Mouse (Mus musculus) hindlimb bud, embryonic 11.5 days (tissue): Measurements from ENCODE around the gene Tnr.
A peak's percentile ranks its signal among the peaks of the same experiment; 100 is the strongest.

Source experiments
- DNase-seq: peaks from one replicate; pipeline ENCODE4 v3.0.0-alpha.2; 2012; ENCODE audit warnings: low read depth, low spot score; ENCODE audit errors: extremely low spot score

Tnr gene

GRCm38 (mm10) chr1:159783842-159784241 lies 260.3 kb downstream of the Tnr start:
- no peak for DNase-seq

GRCm38 (mm10) chr1:159788312-159788711 lies 264.7 kb downstream of the Tnr start:
- DNase-seq, result no peak

- no peak for DNase-seq
These were observed 269.0 kb downstream of the Tnr start for GRCm38 (mm10) chr1:159792546-159792945.

- no peak for DNase-seq
These were observed 272.5 kb downstream of the Tnr start for GRCm38 (mm10) chr1:159796021-159796420.

GRCm38 (mm10) chr1:159800366-159800765 lies 276.8 kb downstream of the Tnr start:
- no peak for DNase-seq

GRCm38 (mm10) chr1:159801753-159802152 lies 278.2 kb downstream of the Tnr start:
- no peak for DNase-seq

- DNase-seq, result no peak
These were observed 280.1 kb downstream of the Tnr start for GRCm38 (mm10) chr1:159803711-159804110.

GRCm38 (mm10) chr1:159809493-159809892 lies 285.9 kb downstream of the Tnr start:
- no peak for DNase-seq

- no peak for DNase-seq
These were observed 288.2 kb downstream of the Tnr start for GRCm38 (mm10) chr1:159811805-159812204.

- DNase-seq, result peak; percentile 52
These were observed 289.3 kb downstream of the Tnr start for GRCm38 (mm10) chr1:159812820-159813411.

- DNase-seq, result no peak
These were observed 290.8 kb downstream of the Tnr start for GRCm38 (mm10) chr1:159814348-159814747.

- DNase-seq, result no peak
These were observed 293.2 kb downstream of the Tnr start for GRCm38 (mm10) chr1:159816614-159817371.

GRCm38 (mm10) chr1:159819511-159819910 lies 295.9 kb downstream of the Tnr start:
- no peak for DNase-seq

GRCm38 (mm10) chr1:159822416-159822815 lies 298.8 kb downstream of the Tnr start:
- DNase-seq, result no peak

GRCm38 (mm10) chr1:159828531-159828930 lies 305.0 kb downstream of the Tnr start:
- DNase-seq, result no peak

GRCm38 (mm10) chr1:159833165-159833564 lies 309.6 kb downstream of the Tnr start:
- DNase-seq, result no peak

- no peak for DNase-seq
These were observed 310.2 kb downstream of the Tnr start for GRCm38 (mm10) chr1:159833646-159834338.

- no peak for DNase-seq
These were observed 311.6 kb downstream of the Tnr start for GRCm38 (mm10) chr1:159835126-159835525.

GRCm38 (mm10) chr1:159840337-159840736 lies 316.8 kb downstream of the Tnr start:
- DNase-seq, result no peak

GRCm38 (mm10) chr1:159842876-159843275 lies 319.3 kb downstream of the Tnr start:
- no peak for DNase-seq

GRCm38 (mm10) chr1:159852088-159852487 lies 328.5 kb downstream of the Tnr start:
- DNase-seq, result no peak

- no peak for DNase-seq
These were observed 330.7 kb downstream of the Tnr start for GRCm38 (mm10) chr1:159854261-159854660.
